Mouse (Mus musculus) midbrain, embryonic 16.5 days (tissue): ENCODE measurements around the gene Hdac7. TPM values are rescaled to one million over a fixed set of nuclear protein-coding genes. Genes with fewer than 3 reads are reported as not detected.

Experiments
- ATAC-seq: fragments of 200-750 bp; cut with Nextera tagmentation; 2 replicates; pipeline ENCODE4 v1.8.0; 2017; ENCODE audit warnings: moderate TSS enrichment
- H3K27ac ChIP-seq: fragments of 300-500 bp; sonication (generic); 2 replicates; pipeline ENCODE4 v1.5.1; 2014; ENCODE audit warnings: mild to moderate bottlenecking, low read length, mixed read lengths
- H3K27me3 ChIP-seq: fragments of 300-500 bp; sonication (generic); 2 replicates; pipeline ENCODE4 v1.6.1; 2014; ENCODE audit warnings: low read depth, low read length, mixed read lengths; ENCODE audit not compliant: control insufficient read depth, insufficient read depth
- H3K36me3 ChIP-seq: fragments of 300-500 bp; sonication (generic); 2 replicates; pipeline ENCODE4 v1.6.1; 2014; ENCODE audit warnings: mild to moderate bottlenecking, low read length, moderate library complexity, mixed read lengths; ENCODE audit not compliant: control insufficient read depth, insufficient read depth
- H3K4me1 ChIP-seq: fragments of 300-500 bp; sonication (generic); 2 replicates; pipeline ENCODE4 v1.6.1; 2014; ENCODE audit warnings: mild to moderate bottlenecking, low read length, mixed read lengths; ENCODE audit not compliant: control insufficient read depth, insufficient read depth
- H3K4me2 ChIP-seq: fragments of 300-500 bp; sonication (generic); 2 replicates; pipeline ENCODE4 v1.6.1; 2014; ENCODE audit warnings: mild to moderate bottlenecking, low read length, mixed read lengths
- H3K4me3 ChIP-seq: fragments of 300-500 bp; sonication (generic); 2 replicates; pipeline ENCODE4 v1.5.1; 2014; ENCODE audit warnings: low read depth, mild to moderate bottlenecking, low read length, moderate library complexity, mixed read lengths
- H3K9ac ChIP-seq: fragments of 300-500 bp; sonication (generic); 2 replicates; pipeline ENCODE4 v1.6.1; 2014; ENCODE audit warnings: low read depth, low read length, mixed read lengths
- H3K9me3 ChIP-seq: fragments of 300-500 bp; sonication (generic); replicated peaks from 2 replicates; pipeline ENCODE4 v1.6.1; 2014; ENCODE audit warnings: mild to moderate bottlenecking, low read length, mixed read lengths; ENCODE audit not compliant: control insufficient read depth, poor library complexity, severe bottlenecking
- WGBS: fragments of 180-500 bp; shearing (Covaris S2); extraction: QIAGEN DNeasy Blood & Tissue Kit; methylation state at CpG from one replicate; pipeline ENCODE4 v1.1.7; 2014; 5-methylcytosine and 5-hydroxymethylcytosine counted together
- polyA plus RNA-seq: library from polyadenylated mRNA; unstranded; fragments of >200 nt; fragmentation: Nextera tagmentation; extraction: Ambion mirVana; gene quantifications from 2 replicates; pipeline ENCODE4 v1.2.1, GENCODE M21; 2015

Gene Hdac7
- polyA plus RNA-seq, 1 experiment from 2014 or later, result 28.6 TPM

GRCm38 (mm10) chr15:97862881-97863493 lies 18.7 kb upstream of the Hdac7 start:
- ATAC-seq, result no peak
- Histone ChIP-seq H3K36me3 (no peaks in the 10 kb centered on the region), H3K9me3 (no peaks in the 10 kb centered on the region), H3K27ac (no peak overlapping the region), H3K4me3 (no peak overlapping the region), H3K27me3 (no peaks in the 10 kb centered on the region), H3K9ac (peak overlapping the region; percentile 35; the same call in 1 of the 2 replicates), H3K4me1 (peaks cover 3% of the 10 kb centered on the region; the same call in 1 of the 2 replicates), H3K4me2 (no peak overlapping the region)
- 18% methylated on average over 14 of the region's 14 CpGs for WGBS

DNA sequence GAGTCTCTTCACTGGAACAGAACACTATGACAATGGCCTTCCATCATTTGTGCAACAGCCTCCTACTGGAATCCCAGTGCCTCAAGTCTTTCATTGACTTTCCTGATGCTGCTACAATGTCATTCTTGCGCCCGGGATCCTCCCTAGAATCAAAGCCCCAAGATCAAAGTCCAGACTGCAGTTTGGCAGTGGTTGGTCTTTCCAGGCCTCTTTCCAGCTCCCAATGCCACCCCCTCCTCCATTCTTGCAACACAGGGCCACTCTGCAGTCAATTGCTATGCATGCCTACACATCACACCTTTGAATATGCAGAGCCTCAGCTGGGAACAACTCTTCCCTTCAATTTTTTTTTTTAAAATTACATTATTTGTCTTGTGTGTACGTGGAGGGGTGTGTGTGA lies 16.1 kb upstream of the Hdac7 start:
- no peaks in the 10 kb centered on the region for H3K36me3 ChIP-seq
- H3K4me1 ChIP-seq, result peaks cover 3% of the 10 kb centered on the region; the same call in 1 of the 2 replicates
- H3K27ac ChIP-seq, result no peak overlapping the region
- no peaks in the 10 kb centered on the region for H3K9me3 ChIP-seq
- H3K4me2 ChIP-seq, result no peak overlapping the region
- no peak overlapping the region for H3K9ac ChIP-seq
- H3K4me3 ChIP-seq, result no peak overlapping the region
- H3K27me3 ChIP-seq, result no peaks in the 10 kb centered on the region
- 87% methylated on average over 3 of the region's 3 CpGs for WGBS
- no peak for ATAC-seq

DNA sequence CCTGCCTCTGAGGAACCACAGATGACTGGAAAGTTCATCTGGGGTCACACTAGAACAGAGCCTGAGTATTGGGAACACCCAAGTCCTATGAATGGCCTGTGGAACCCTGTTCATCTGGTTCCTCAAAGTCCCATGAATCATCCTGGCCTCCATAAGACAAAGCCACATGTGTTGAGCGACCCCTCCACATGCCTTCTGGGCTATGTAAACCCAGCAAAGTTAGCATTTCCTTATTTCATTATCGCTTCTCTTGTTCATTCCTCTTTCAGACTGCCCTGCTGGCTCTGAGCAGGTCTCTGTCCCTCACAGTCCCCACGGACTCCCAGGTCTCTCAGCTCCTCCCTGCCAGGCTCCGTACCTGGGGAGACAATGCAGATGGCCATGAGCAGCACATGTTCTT lies 14.1 kb upstream of the Hdac7 start:
- no peaks in the 10 kb centered on the region for H3K27me3 ChIP-seq
- ATAC-seq, result no peak
- H3K9me3 ChIP-seq, result no peaks in the 10 kb centered on the region
- no peak overlapping the region for H3K4me2 ChIP-seq
- peaks cover 3% of the 10 kb centered on the region; the same call in 1 of the 2 replicates for H3K4me1 ChIP-seq
- H3K4me3 ChIP-seq, result no peak overlapping the region
- no peak overlapping the region for H3K9ac ChIP-seq
- 87% methylated on average over 4 of the region's 4 CpGs for WGBS
- H3K27ac ChIP-seq, result no peak overlapping the region
- H3K36me3 ChIP-seq, result no peaks in the 10 kb centered on the region

- no peaks in the 10 kb centered on the region for H3K4me1 ChIP-seq
- no peak for ATAC-seq
- H3K36me3 ChIP-seq, result no peaks in the 10 kb centered on the region
- no peak overlapping the region for H3K4me2 ChIP-seq
- H3K9ac ChIP-seq, result no peak overlapping the region
- H3K9me3 ChIP-seq, result no peaks in the 10 kb centered on the region
- no peak overlapping the region for H3K27ac ChIP-seq
- 73% methylated on average over 6 of the region's 6 CpGs for WGBS
- H3K27me3 ChIP-seq, result no peaks in the 10 kb centered on the region
- no peak overlapping the region for H3K4me3 ChIP-seq
These were observed 10.2 kb upstream of the Hdac7 start for GRCm38 (mm10) chr15:97854551-97854950.

GRCm38 (mm10) chr15:97854059-97854458 lies 9.8 kb upstream of the Hdac7 start:
- Histone ChIP-seq H3K4me2 (no peak overlapping the region), H3K27me3 (no peaks in the 10 kb centered on the region), H3K36me3 (no peaks in the 10 kb centered on the region), H3K27ac (no peak overlapping the region), H3K9me3 (no peaks in the 10 kb centered on the region), H3K9ac (no peak overlapping the region), H3K4me1 (no peaks in the 10 kb centered on the region), H3K4me3 (no peak overlapping the region)
- WGBS, result 40% methylated on average over 8 of the region's 8 CpGs
- ATAC-seq, result no peak

GRCm38 (mm10) chr15:97852291-97852690 lies 8.0 kb upstream of the Hdac7 start:
- no peak for ATAC-seq
- WGBS, result 80% methylated on average over 3 of the region's 3 CpGs
- Histone ChIP-seq H3K4me3 (no peak overlapping the region), H3K27me3 (no peaks in the 10 kb centered on the region), H3K9me3 (no peaks in the 10 kb centered on the region), H3K27ac (no peak overlapping the region), H3K36me3 (no peaks in the 10 kb centered on the region), H3K4me2 (no peak overlapping the region), H3K9ac (no peak overlapping the region), H3K4me1 (no peaks in the 10 kb centered on the region)

GRCm38 (mm10) chr15:97851011-97851410 lies 6.7 kb upstream of the Hdac7 start:
- Histone ChIP-seq H3K9ac (no peak overlapping the region), H3K36me3 (no peaks in the 10 kb centered on the region), H3K27me3 (no peaks in the 10 kb centered on the region), H3K9me3 (no peaks in the 10 kb centered on the region), H3K4me1 (no peaks in the 10 kb centered on the region), H3K4me3 (no peak overlapping the region), H3K4me2 (no peak overlapping the region), H3K27ac (no peak overlapping the region)
- ATAC-seq, result no peak
- 84% methylated on average over 5 of the region's 5 CpGs for WGBS

DNA sequence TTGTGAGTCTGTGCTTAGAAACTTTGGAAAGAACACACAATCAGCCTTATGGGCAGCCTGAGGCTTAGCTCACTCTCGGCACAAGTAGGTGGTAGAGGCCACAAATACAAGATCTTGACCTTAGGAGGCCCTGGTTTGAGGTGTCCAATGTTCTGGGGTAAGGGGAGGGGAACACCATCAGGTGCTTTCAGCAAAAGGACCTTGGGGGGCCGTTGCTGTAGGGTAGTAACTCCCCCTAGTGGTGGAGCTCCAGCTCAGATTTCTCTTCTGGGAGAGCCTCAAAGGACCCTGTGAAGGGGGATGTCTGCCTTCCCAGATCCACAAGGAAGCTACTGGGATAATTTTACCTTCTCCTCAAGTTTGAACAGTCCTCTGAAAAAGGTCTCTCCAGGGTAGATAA lies 6.1 kb upstream of the Hdac7 start:
- no peak for ATAC-seq
- H3K4me3 ChIP-seq, result no peak overlapping the region
- H3K36me3 ChIP-seq, result no peaks in the 10 kb centered on the region
- no peaks in the 10 kb centered on the region for H3K27me3 ChIP-seq
- no peak overlapping the region for H3K9ac ChIP-seq
- no peak overlapping the region for H3K4me2 ChIP-seq
- 20% methylated on average over 2 of the region's 2 CpGs for WGBS
- no peaks in the 10 kb centered on the region for H3K9me3 ChIP-seq
- no peaks in the 10 kb centered on the region for H3K4me1 ChIP-seq
- H3K27ac ChIP-seq, result no peak overlapping the region

DNA sequence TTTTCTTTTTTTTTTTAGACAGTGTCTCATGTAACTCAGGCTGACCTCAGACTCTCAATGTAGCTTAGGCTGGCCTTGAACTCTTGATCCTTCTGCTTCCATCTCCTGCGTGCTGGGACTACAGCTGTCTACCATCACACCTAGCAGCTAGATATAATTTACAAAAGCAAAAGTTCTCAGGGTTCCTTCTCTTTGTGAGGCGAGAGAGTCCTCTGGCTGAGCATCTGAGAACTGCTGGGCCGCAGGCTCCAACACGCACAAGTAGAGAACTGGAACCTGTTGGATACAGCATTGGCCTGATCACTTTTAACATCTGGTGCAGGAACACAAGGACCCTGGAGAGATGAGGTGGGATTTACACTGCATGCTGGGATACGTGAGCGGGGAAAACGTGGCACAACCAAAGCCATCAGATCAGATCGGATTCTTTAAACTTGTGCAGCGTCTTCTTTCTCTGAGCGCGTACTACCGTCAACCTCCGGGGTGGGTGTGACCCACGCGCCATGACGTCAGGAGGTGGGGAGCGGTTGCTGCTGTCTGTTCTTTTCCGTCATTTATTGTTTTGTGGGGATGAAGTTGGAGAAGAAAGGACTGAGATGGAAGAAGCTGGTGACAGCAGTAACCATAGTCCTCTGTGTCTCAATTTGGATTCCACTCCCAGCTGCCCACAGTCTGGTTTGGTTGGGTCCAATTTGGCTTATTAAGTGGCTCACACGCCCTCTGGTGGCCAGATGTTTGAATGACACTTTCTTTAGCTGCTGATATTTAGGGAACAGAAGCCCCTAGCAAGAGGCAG lies 5.0 kb upstream of the Hdac7 start:
- WGBS, result 3% methylated on average over 19 of the region's 19 CpGs
- Histone ChIP-seq H3K4me2 (peak overlapping the region; percentile 76), H3K27me3 (no peaks in the 10 kb centered on the region), H3K9me3 (no peaks in the 10 kb centered on the region), H3K9ac (peak overlapping the region; percentile 42; the same call in 1 of the 2 replicates), H3K36me3 (no peaks in the 10 kb centered on the region), H3K27ac (peak overlapping the region; percentile 23), H3K4me1 (no peaks in the 10 kb centered on the region), H3K4me3 (peak overlapping the region; percentile 38)
- peak; percentile 87 for ATAC-seq
